Mouse (Mus musculus) liver (tissue): ENCODE results near the gene Tmem19.

Experiments used
- DNase-seq: peaks from one replicate; pipeline ENCODE4 v3.0.0-alpha.2; 2020; ENCODE audit warnings: mixed read lengths

Tmem19 gene

GRCm38 (mm10) chr10:115309191-115309590 lies 53.1 kb downstream of the Tmem19 start:
- no peak for DNase-seq

- no peak for DNase-seq
Observed at GRCm38 (mm10) chr10:115307331-115307875, 54.9 kb downstream of the Tmem19 start.

GRCm38 (mm10) chr10:115298683-115299082 lies 63.6 kb downstream of the Tmem19 start:
- DNase-seq: no peak

GRCm38 (mm10) chr10:115297582-115297981 lies 64.7 kb downstream of the Tmem19 start:
- DNase-seq: no peak

- DNase-seq: peak; percentile 20
Observed at GRCm38 (mm10) chr10:115296401-115296935, 65.8 kb downstream of the Tmem19 start.

- no peak for DNase-seq
Observed at GRCm38 (mm10) chr10:115295162-115295561, 67.1 kb downstream of the Tmem19 start.

- no peak for DNase-seq
Observed at GRCm38 (mm10) chr10:115294715-115295114, 67.6 kb downstream of the Tmem19 start.

- no peak for DNase-seq
Observed at GRCm38 (mm10) chr10:115293946-115294345, 68.4 kb downstream of the Tmem19 start.

- no peak for DNase-seq
Observed at GRCm38 (mm10) chr10:115290671-115291070, 71.6 kb downstream of the Tmem19 start.
